Mouse (Mus musculus): ENCODE results near the gene Crtc3.

Crtc3 gene

DNA sequence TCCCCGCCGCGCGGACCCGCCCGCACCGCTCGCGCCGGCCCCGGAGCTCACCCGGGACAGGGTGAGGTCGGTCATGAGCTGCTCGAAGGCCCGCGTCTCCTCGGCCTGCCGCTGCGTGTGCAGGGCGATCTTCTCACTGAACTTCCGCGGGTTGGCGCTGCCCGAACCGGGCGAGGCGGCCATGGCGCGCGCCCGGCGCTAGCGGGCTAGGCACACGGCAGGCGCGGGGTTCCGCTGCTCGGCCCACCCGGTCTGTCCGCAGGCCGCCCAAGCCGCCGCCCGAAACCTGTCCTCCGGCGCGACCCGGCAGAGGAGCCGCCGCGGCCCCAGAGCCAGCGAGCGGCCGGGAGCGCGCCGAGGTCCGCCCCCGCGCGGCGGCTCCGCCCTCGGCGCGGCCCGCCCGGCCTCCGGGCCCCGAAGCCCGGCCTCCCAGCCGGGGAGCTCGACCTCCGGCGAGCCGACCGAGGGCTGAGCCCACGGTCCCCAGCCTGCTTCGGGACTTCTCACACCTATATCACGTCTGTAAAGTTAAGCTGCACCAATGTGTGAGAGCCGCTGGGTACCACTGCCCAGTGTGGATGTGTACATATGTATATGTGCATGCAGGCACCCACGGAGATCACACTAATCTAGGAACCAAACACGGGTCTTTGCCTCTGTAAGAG is at the start of gene Crtc3:
TSS of gene Crtc3 (minus strand) at position 322 of the 665 bp plus-strand sequence.
- no peak for DNase-seq (ENCODE audit: extremely low read depth, low read depth)

DNA sequence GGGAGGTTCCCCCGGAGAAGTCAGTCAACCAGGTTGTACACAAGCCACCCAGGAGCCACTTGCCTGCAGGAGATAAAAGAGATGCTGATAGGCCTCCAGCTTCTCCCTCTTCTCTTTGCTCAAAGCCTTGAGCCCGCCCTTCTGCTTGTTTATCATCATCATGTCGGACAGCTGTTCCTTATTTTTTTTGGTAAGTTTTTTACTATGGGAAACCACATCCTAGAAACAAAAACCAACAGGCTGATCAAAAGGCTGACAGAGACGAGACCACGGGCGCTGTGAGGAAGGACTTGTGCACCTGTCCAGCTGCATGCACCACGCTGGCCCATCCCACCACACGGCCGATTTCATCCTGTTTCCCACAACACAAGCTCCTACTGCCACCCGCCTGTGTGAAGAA is 47.5 kb upstream of the Crtc3 start:
- DNase-seq (ENCODE audit: extremely low read depth, low read depth): peak; percentile 51

DNA sequence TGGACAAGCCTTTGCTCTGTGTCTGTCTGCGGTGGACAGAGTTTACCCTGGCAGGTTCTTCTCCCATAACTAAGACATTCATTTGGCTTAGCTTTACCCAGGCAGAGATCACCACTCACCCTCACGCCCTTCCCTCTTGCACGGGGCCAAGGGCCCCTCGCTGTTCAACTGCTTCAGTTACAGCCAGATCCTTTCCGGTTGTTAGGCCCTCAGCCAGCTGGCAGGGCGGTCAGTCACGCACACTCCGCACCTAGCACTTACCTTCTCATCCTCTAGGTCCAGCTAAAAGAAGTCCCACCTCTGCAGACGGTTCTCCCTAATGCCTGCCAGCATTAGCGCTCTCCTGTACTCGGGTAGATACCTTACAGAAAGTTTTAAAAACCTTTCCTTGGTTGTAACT is 44.3 kb upstream of the Crtc3 start:
- DNase-seq (ENCODE audit: extremely low read depth, low read depth): no peak

GRCm38 (mm10) chr7:80729662-80730061 is 41.0 kb upstream of the Crtc3 start:
- DNase-seq (ENCODE audit: extremely low read depth, low read depth): peak; percentile 29

- DNase-seq (ENCODE audit: extremely low read depth, low read depth): no peak
These were observed 32.4 kb upstream of the Crtc3 start for GRCm38 (mm10) chr7:80721041-80721440.

DNA sequence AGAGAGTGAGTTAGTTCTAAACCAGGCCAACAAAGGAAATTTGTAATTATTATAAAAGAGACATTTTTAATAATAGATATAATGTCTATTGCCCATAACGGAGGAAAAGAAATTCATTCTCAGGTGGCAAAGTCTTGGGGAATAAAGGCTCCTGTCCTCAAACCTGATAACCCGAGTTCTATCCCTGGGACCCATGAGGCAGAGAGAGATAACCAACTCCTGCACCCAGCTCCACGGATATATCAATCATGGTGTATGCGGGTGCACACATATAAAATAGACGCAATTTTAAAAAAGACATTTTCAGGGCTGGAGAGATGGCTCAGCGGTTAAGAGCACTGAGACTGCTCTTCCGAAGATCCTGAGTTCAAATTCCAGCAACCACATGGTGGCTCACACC is 30.9 kb upstream of the Crtc3 start:
- DNase-seq (ENCODE audit: extremely low read depth, low read depth): no peak

DNA sequence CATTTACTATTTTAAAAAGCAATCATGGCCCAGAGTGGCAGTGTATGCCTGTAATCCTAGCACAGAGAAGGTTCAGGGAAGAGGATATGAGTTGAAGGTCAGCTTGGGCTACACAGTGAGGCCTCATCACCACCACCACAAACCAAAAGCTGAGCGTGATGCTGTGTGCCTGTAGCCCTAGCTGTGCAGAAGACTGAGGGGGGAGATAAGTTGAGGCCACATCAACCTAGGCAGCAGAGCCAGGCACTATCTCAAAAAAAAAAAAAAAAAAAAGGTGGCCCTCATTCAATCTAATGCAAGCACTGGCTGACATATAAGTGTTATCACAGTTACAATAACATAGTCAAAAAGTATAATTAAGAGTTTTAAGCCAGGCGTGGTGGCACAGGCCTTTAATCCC is 30.4 kb upstream of the Crtc3 start:
- no peak for DNase-seq (ENCODE audit: extremely low read depth, low read depth)

GRCm38 (mm10) chr7:80718471-80718870 is 29.8 kb upstream of the Crtc3 start:
- DNase-seq (ENCODE audit: extremely low read depth, low read depth): no peak

- DNase-seq (ENCODE audit: extremely low read depth, low read depth): no peak
These were observed 28.1 kb upstream of the Crtc3 start for GRCm38 (mm10) chr7:80716758-80717157.

DNA sequence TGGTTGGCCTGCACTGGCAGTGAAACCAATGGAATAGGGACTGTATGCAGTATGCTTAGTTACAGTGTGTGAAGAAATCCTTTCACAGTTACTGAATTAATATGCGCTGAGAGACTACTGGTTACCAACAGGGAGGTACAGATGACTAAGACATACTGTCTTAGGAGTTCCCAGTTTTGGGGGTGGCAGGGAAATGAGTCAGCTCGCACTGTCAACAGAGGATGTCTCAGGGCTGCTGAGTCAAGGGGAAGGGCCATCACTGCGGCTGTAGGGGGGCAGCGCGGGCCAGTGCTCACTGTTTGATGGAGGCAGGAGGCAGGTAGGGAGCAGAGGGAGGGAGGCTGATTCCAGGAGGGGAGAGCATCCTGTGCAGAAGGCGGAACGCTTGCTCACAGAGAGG is 26.6 kb upstream of the Crtc3 start:
- DNase-seq (ENCODE audit: extremely low read depth, low read depth): no peak

DNA sequence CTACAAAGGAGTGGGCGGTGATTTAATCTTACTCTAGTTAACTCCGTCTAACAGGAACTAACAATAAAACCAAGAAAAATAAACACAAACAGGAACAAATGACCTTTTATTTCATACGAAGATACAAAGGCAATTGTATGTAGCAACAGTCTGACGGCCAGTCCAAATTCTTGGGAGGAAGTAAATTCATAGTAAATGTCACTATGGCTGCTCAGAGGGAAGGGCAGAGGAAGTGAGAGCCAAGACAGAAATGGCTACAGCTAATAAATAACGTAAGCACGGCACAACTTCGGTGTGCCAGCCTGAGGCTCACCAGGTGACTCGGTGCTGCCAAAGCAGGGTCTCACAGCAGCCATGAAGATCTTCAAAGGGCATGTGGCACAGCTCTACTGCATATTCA is 22.8 kb upstream of the Crtc3 start:
- no peak for DNase-seq (ENCODE audit: extremely low read depth, low read depth)

DNA sequence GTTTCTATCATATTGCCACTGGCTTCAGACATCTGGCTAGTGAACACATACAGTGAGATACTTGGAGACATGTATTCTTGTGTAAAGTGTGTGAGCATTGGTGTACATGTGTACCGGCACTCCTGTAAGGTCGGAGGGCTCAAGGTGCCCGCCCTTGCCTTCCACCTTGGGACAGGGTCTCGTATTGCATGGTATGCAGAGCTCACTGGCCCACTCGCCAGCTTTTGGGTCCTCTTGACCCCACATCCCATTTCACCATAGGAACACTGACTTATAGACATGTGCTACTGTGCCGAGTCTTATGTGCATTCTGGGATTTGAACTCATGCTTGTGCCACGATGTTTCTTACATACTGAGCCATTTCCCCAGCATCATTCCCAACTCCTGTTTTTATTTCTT is 21.7 kb upstream of the Crtc3 start:
- DNase-seq (ENCODE audit: extremely low read depth, low read depth): no peak

DNA sequence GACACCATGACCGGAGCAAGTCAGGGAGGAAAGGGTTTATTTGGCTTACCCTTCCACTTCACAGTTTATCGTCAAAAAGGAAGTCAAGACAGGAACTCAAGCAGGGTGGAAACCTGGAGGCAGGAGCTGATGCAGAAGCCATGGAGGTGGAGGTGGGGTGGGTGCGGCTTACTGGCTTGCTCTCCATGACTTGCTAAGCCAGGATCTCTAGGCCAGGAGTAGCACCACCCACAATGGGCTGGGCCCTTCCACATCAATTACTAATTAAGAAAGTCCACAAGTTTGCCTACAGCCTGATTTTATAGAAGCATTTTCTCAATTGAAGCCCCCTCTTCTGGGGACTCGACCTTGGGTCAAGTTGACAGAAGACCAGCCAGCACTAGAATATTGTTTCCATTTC is 15.4 kb upstream of the Crtc3 start:
- no peak for DNase-seq (ENCODE audit: extremely low read depth, low read depth)

- no peak for DNase-seq (ENCODE audit: extremely low read depth, low read depth)
These were observed 13.8 kb upstream of the Crtc3 start for GRCm38 (mm10) chr7:80702510-80702909.

- DNase-seq (ENCODE audit: extremely low read depth, low read depth): no peak
These were observed 11.0 kb upstream of the Crtc3 start for GRCm38 (mm10) chr7:80699709-80700108.

DNA sequence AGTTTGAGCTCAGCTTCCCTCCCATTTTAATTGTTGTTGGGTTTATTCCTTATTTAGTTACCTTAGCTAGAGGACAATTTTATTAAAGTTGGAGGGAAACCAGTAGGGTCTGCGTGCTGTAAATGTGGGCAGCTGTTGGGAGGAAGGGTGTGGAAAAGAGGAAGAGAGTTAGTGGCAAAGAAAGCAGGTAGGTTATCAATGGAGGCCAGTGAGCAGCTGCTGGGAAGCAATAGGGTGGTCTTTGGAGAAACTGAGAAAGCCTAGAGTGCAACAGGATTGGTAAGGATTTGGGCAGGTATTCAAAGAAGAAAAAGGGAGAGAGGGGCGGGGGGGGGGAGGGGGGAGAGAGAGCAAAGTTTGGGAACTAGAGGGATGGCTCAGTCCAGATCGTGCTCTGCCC is 10.3 kb upstream of the Crtc3 start:
- DNase-seq (ENCODE audit: extremely low read depth, low read depth): no peak

- DNase-seq (ENCODE audit: extremely low read depth, low read depth): no peak
These were observed 9.2 kb upstream of the Crtc3 start for GRCm38 (mm10) chr7:80697859-80698258.

- no peak for DNase-seq (ENCODE audit: extremely low read depth, low read depth)
These were observed 8.2 kb upstream of the Crtc3 start for GRCm38 (mm10) chr7:80696903-80697302.

DNA sequence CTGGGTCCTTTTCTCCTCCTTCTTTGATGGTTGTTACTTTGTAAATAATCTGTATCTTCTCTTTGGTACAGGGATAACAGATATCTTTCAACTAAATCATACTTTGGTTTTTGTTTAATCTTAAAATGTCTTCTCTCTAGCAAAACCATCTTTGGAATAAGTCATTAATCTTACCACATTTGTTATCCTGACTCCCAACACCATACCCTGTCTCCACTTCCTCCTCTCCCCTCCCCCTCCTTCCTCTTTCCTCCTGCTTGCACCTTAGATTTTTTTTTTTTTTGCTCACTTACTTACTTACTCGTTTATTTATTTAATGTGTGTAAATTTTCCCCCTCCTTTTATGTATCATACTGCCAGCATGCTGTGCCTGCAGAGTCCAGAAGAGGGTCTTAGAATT is 7.7 kb upstream of the Crtc3 start:
- no peak for DNase-seq (ENCODE audit: extremely low read depth, low read depth)

GRCm38 (mm10) chr7:80692472-80692871 is 3.8 kb upstream of the Crtc3 start:
- no peak for DNase-seq (ENCODE audit: extremely low read depth, low read depth)

- DNase-seq (ENCODE audit: extremely low read depth, low read depth): no peak
These were observed 2.5 kb upstream of the Crtc3 start for GRCm38 (mm10) chr7:80691131-80691530.

DNA sequence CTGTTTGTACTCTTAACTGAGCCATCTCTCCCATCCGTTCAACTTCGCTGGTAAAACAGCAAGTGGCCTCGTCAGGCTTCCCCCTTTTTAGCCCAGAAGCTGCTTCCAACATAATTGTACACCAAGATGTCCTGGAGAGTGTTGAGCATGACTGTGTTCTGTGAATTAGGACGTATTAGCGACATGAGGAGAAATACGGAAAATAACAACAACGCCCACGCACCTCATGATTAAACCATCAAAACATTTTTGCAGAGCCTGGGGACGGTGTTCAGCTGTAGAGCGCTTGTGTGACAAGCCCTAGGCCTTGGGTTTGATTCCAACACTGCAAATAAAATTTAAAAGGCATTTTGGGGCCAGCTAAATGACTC is 529 bp upstream of the Crtc3 start:
- DNase-seq (ENCODE audit: extremely low read depth, low read depth): no peak

- no peak for DNase-seq (ENCODE audit: extremely low read depth, low read depth)
These were observed 739 bp downstream of the Crtc3 start for GRCm38 (mm10) chr7:80687721-80688555.
